Mouse (Mus musculus): ENCODE results near the gene Spata21.

GRCm38 (mm10) chr4:141142285-141142811 lies 54.2 kb downstream of the Spata21 start:
- peak; percentile 97 for TF ChIP-seq CTCF (IDR thresholded peaks at IDR 0.05; ENCODE audit: low read depth)
- no peak for TF ChIP-seq EP300 (optimal IDR thresholded peaks at IDR 0.05)

Data from stomach, postnatal 0 days (tissue).